Mouse (Mus musculus): ENCODE results near the gene Slc17a5.
"Not testable (repeated sequence)": the region's sequence is repeated elsewhere in the genome, so short reads cannot be mapped to it uniquely, and the experiment has no call there.

DNA sequence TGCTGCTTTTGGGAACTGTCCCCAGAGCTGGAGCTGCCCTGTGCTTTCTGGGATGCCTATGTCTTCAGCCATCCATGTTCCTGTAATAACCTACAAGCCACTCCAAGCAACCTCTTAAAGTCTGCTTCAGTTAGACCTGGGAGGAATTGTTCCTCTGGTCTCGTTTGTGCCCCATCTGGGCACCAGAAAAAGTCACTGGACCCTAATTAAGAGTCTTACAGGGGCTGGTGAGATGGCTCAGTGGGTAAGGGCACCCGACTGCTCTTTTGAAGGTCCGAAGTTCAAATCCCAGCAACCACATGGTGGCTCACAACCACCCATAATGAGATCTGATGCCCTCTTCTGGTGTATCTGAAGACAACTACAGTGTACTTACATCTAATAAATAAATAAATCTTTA lies 70.6 kb downstream of the Slc17a5 start:
- TF ChIP-seq CTCF (IDR thresholded peaks at IDR 0.05; ENCODE audit: borderline replicate concordance, insufficient read depth, low read length); POLR2A (IDR thresholded peaks at IDR 0.05; ENCODE audit: low read depth, low read length): not testable (repeated sequence)
